Mouse (Mus musculus) heart, postnatal 14 days (tissue): ENCODE data around the gene Cnnm3. TPM values are rescaled to one million over a fixed set of nuclear protein-coding genes. Genes with fewer than 3 reads are reported as not detected.
A peak's percentile ranks its signal among the peaks of the same experiment; 100 is the strongest.

Experiments used
- DNase-seq, 2 experiments: peaks; one replicate each; pipeline ENCODE4 v3.0.0; 2021 to 2022
- intact Hi-C: fragments of 180-260 bp; cut with DNase I; formaldehyde crosslinking; loops from one replicate; pipeline ENCODE4 v1.15.1; 2025
- long read RNA-seq, 2 experiments: library from polyadenylated mRNA; stranded (forward); transcript quantifications; one replicate each; pipeline ENCODE4 v2.0.0; 2021
- total RNA-seq, 2 experiments: library from RNA; stranded (reverse); gene quantifications; 2 replicates each; pipeline ENCODE4 v1.2.3; 2021

Gene Cnnm3
- total RNA-seq, result 10 to 100 TPM; 12.9 to 15.6 TPM
- long read RNA-seq, experiment 1, full-length matches to known transcripts, result 4 of 7 reads
- long read RNA-seq, experiment 1, partial matches to known transcripts, result 1 of 7 reads
- long read RNA-seq, experiment 1, other reads (novel, unspliced or antisense), result 2 of 7 reads
- long read RNA-seq, experiment 2, full-length matches to known transcripts, result 2 of 7 reads
- long read RNA-seq, experiment 2, partial matches to known transcripts, result 1 of 7 reads
- long read RNA-seq, experiment 2, other reads (novel, unspliced or antisense), result 4 of 7 reads

DNA sequence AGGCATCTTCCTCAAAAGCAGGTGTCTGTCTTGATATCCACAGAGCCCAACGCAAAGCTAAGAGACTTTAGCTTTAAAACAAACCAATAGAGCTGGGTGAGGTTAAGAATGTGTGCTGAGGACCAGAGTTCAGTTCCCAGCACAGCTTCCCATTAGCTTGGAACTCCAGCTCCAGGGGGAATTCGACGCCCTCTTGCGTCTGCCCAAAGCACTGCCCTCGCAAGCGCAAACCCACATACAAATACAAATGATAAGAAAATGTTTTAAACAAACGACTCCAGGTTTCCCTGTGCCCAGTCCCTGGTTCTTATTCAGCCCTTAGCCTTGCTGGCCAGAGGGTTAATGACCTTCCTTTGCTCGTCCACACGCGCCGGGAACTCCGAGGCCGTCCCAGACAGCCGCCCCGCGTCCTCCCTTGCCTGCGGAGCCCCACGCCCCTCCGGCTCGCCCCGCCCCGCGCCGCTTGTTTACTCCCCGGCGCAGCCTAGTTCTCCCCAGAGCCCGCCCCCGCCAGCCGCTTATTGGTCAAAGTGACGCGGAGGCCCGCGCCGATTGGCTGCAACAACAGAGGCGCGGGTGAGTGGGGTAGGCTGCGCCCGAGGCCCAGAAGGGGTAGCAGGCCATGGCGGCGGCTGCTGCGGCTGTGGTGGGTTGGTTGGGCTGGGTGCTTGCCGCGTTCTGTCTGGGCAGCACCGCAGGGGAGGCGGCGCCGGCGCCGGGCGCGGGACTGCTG lies at the start of gene Cnnm3:
Gene Cnnm3, plus strand, starts transcription at position 579 of the 733 bp plus-strand sequence.
- intact Hi-C loops, result no loop called here
- DNase-seq, result peak; percentile 100

- no peak for DNase-seq
- intact Hi-C loops, result no loop called here
Observed at GRCm38 (mm10) chr1:36465641-36466160, 46.0 kb upstream of the Cnnm3 start.

DNA sequence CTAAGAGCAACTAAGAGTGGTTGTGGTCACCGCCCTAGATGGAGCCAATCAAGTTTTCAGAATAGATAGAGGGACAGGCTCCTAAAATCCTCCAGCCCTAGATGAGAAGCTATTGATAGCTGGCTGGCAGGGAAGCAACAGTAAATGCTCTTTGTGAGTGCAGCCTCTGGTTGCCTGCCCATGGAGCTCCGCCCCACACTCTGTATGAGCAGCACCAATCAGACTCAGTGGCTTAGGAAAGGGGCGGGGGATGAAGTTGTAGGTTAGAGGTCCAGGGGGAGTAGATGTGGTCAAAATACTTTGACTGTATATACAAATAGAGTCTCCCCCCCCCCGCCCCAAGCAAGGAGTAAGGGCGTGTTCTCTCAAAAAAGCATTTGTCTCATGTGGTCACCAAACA lies 44.2 kb upstream of the Cnnm3 start:
- intact Hi-C loops, result no loop called here
- no peak for DNase-seq

DNA sequence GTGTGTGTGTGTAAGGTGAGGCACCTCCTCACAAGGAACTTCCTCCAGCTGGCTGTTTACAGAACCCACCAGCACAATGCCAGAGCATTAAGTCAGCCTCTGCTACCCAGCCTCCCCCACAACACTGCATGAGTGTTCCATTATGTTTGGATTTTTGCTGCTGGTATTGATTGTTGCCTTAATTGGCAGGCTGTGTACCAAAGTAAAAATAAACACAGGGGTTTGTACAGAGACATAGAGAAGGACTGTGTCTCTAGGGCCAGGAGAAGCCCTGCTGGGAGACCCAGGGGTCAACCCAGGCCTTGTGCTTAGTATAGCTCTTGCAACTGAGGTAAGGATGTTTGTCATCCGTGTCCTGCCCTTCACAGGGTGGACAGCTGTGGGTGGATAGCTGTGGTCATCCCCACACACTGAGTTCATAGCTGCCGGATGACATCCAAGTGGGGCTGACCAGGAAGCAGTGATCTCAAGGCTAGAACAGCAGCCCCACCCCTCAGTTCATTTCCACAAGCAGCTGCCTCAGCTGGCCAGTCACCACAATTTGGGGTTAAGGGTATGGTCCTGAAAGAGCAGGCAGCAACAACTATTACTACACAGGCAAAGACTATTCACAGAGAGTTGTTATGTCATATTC lies 41.7 kb upstream of the Cnnm3 start:
- intact Hi-C loops, result loop anchor here (2.0 kb wide), 1 partner anchor 25 kb away; the partner anchor contains the start of gene Lman2l
- DNase-seq, result peak; percentile 33 to 46

DNA sequence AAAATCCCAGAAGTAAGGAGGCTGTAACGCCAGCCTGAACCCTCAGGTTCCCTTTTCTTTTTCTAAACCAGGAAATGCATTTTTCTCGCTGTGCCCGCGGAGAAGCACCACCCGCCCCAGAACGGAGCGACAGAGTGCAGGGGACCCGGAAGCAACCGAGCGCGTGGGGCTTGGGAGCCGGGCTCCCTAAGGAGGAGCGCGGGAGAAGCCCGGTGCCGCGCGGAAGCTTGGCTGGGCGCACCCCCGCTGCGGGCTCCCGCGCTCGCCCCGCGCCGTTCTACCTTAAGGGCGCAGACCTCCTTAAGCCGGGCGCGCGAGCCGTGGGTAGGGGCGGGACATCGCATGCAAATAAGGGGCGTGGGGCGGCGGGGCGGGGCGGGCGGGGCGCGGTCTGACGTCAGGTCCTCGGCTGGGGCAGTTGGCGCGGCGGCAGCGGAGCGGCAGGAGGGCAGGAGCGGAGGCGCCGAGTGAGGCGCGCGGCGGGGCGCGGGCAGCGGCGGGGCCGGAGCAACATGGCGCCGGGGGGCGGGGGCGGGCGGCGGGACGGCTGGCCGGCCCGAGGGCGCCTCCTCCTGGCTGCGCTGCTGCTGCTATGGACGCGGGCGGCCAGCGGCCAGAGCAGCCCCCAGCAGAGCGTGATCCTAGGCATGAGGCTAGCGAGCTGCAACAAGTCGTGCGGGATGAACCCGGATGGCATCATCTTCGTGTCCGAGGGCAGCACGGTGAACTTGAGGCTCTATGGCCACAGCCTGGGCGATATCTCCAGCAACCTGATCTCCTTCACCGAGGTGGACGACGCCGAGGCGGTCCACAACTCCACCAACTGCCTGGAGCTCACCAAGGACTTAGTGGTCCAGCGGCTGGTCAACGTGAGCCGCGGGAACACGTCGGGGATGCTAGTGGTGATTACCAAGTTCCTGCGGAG lies 40.2 kb upstream of the Cnnm3 start, which contains the start of gene Cnnm4:
Gene Cnnm4, plus strand, starts transcription at position 440 of the 925 bp plus-strand sequence.
- intact Hi-C loops, result loop anchor here (2.0 kb wide), 2 partner anchors 27 to 103 kb away; partner anchors contain the start of genes Kansl3 and Lman2l
- DNase-seq, result peak; percentile 87 to 90

- intact Hi-C loops, result loop anchor here (2.0 kb wide), 1 partner anchor 103 kb away; the partner anchor contains the start of gene Kansl3
Observed at GRCm38 (mm10) chr1:36472106-36472440, 39.6 kb upstream of the Cnnm3 start.

DNA sequence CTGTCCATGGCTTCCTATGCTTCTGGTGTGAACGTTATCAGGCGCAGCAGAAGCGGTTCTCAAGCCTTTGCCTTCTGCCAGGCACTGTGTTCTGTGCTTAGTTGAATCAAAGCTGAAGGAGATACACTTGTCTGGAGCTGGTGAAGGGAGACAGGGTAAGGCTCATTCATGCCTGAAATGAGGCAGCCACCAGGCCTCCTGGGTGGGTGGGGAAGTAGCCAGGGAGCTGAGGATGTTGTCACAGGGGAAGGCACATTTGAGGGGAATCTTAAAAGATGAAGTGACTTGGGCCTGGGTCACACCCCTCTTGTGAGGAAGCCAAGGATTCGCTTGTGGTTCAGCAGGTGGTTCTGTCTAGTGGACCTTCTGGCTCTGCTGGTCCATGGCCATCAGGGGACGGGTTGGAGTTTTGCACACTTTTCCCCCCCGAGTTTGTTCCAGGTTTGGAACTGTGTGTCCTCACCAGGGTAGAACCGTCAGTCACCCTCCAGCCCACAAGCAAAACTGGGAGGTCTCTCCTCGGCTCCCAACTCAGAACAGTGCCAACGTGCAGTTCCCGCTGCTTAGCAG lies 38.4 kb upstream of the Cnnm3 start:
- DNase-seq, result no peak
- intact Hi-C loops, result loop anchor here (2.0 kb wide), 1 partner anchor 104 kb away; the partner anchor contains the start of gene Kansl3

More at GRCm38 (mm10) chr1:36472106-36472440, 39.6 kb upstream of the Cnnm3 start:
- DNase-seq, result no peak

DNA sequence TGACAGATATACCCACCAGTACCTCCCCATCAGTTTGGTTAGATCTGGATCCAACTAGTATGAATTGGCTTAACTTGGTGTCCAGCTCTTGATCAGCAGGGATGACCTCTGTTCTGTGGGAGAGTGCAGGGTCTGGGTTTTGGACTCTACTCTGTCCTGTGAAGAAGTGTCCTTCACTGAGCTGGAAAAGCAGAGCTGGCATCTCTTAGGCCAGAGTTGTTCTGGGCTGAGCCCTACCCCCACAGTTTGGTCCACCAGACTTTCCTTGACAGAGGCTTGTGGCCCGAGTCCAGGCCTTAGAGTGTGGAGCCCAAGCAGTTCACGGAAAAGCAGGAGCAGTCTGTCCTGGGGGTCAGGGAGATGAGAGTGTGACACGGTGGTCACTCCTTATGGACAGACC lies 37.0 kb upstream of the Cnnm3 start:
- no peak for DNase-seq
- intact Hi-C loops, result no loop called here

DNA sequence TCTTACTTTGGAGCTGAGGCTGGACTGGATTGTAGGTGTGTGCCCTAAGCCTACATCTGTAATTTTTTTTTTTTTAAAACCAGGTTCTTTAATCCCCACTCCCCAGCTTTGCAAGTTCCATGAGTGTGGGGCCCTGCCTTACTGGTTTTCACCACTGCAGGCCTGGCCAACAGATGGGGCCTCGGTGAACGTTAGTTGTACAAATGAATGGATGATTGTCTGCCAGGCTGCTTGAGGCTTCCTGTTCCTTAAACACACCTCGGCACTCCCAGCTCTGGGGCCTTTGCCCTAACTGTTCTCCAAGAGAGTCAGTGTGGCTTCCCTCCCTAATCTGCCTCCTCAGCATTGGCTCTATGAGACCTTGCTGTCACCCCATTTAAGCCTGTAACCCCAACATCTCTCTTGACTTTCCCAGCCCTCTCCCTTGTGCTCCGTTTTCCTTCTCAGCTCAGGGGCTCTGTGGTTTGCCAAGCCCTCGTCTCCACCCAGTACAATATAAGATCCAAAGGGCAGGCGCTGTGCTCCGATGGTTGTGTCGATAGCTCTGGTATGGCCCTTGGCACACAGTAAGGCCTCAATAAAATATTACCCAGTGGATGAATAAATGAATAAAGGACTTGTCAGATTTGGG lies 36.1 kb upstream of the Cnnm3 start:
- intact Hi-C loops, result no loop called here
- no peak for DNase-seq

- no peak for DNase-seq
- intact Hi-C loops, result no loop called here
Observed at GRCm38 (mm10) chr1:36476426-36476825, 35.2 kb upstream of the Cnnm3 start.

DNA sequence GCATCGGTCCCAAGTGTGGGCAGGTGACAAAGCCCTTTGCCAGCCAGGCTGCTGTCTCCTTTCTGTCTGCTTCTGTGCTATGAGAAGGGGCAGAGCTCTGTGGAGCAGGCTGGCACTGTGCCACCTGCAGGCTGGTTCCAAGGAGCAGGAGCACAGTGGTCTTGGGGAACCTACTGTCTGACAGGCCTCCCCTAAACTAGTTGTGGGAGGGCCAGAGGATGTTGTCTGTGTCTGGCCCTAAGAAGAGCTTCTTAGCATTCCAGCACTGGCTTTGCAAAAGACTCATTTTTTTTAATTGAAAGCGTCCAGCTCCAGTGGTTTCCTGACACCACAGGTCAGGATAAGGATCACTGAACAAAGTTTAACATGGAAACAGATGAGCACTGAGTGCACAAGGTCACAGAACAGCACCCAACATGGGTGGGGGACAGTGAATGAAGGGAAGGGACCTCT lies 33.3 kb upstream of the Cnnm3 start:
- intact Hi-C loops, result no loop called here
- DNase-seq, result no peak

- no peak for DNase-seq
- intact Hi-C loops, result no loop called here
Observed at GRCm38 (mm10) chr1:36479903-36480899, 31.5 kb upstream of the Cnnm3 start.

DNA sequence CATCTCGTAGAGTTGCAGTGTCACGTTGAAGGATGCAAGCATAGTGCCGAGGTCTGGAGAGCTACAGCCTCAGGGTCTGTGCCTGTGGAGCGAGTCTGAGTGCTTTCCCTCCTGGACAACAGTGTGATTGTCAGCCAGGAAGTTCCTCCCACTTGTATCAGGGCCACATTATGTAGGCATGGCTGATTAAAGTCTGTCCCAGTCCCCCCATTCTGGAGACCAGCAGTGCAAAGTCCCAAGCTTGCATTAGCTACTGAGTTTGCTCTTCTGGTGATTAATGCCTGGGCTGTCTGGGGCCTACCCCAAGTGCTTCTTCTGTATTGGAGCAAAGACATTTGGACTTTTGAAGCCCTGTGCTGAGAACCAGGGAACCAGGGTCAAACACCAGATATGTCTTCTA lies 27.8 kb upstream of the Cnnm3 start:
- no peak for DNase-seq
- intact Hi-C loops, result no loop called here

- intact Hi-C loops, result no loop called here
Observed at GRCm38 (mm10) chr1:36485080-36485479, 26.6 kb upstream of the Cnnm3 start.

GRCm38 (mm10) chr1:36487111-36487510 lies 24.6 kb upstream of the Cnnm3 start:
- DNase-seq, result no peak
- intact Hi-C loops, result no loop called here

More at GRCm38 (mm10) chr1:36485080-36485479, 26.6 kb upstream of the Cnnm3 start:
- DNase-seq, result no peak

DNA sequence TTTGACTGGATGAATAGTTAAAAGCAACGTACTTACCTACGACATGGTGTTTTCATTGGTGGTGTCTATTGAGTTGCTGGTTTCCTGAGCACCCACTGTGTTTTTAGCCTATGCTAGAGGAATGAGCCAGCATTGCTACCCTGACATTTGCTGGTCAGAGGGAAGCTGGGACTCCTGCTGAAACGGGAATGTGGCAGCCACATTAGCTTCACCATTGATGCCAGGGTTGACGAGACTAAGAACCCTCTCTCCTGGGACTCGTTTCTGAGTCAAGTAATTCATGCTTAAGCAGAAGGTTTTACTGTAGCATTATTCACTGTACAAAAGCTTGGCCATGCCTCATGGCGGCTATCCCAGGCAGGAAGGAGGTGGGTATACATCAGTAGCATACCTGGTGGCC lies 22.0 kb upstream of the Cnnm3 start:
- intact Hi-C loops, result loop anchor here (5.0 kb wide), 2 partner anchors 47 to 122 kb away; partner anchors contain the start of gene Kansl3
- DNase-seq, result no peak

DNA sequence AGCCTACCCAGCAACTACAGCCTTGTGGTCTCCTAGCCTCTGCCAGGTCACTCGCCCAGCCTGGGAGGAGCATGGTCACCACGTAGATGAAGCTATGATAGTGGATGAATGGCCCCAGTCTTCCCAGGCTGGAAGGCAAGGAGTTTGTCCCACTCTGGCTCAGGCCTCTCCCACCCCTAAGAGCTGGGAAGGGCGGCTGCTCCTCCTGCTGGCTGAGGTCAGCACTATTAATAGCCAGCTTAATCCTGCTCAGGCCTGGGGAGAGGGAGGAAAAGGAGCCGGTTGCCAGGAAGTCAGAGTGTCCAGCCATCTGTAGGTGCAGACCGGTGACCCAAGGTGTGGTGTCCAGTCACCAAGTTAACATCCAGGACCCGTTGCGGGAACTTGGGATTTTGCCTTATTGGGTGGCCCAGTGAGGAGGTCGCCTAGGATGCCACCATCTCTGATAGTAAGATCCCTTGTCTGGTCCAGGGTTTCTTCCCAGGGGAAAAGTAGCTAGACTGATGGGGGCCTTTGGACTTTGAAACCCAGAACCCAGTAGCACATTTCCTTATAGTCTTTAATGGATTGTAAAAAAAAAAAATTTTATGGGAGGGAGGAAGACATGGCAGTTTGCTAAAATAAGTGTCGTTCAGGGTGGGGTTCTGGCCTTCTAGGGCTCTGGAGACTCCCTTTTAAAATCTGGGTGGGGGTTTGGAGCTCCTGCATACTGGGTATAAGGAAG lies 19.1 kb upstream of the Cnnm3 start:
- intact Hi-C loops, result loop anchor here (2.0 to 5.0 kb wide), 3 partner anchors 50 to 168 kb away; partner anchors contain the start of gene Kansl3
- DNase-seq, result peak; percentile 72 to 78
